Mouse (Mus musculus) brown adipose tissue, adult 24 weeks (tissue): ENCODE measurements at regions not wholly inside any gene's neighbourhood (a gene's known extent, or its start where the extent isn't known, plus 50 kb on each side); places are given as distances from the start of the nearest gene placed in this dataset.
A peak's percentile ranks its signal among the peaks of the same experiment; 100 is the strongest.
"Not testable (repeated sequence)": the region's sequence is repeated elsewhere in the genome, so short reads cannot be mapped to it uniquely, and the experiment has no call there.

Experiments used
- H3K27ac ChIP-seq: fragments of 200-500 bp; replicated peaks from 2 replicates; pipeline ENCODE4 v1.5.1; 2012; ENCODE audit warnings: low read depth, mild to moderate bottlenecking, low read length
- H3K4me1 ChIP-seq: fragments of 200-500 bp; 2 replicates; pipeline ENCODE4 v1.6.1; 2012; ENCODE audit warnings: low read length, mixed read lengths; ENCODE audit not compliant: control insufficient read depth, insufficient read depth, insufficient read length
- H3K4me3 ChIP-seq: fragments of 200-500 bp; 2 replicates; pipeline ENCODE4 v1.5.1; 2012; ENCODE audit warnings: low read depth, mild to moderate bottlenecking, low read length, moderate library complexity; ENCODE audit not compliant: insufficient read depth

GRCm38 (mm10) chr10:118043761-118044160 lies 97.8 kb upstream of the Mdm1 start:
- Histone ChIP-seq H3K27ac (no peak overlapping the region), H3K4me1 (no peaks in the 10 kb centered on the region), H3K4me3 (no peak overlapping the region; the same call in 1 of the 2 replicates)

- Histone ChIP-seq H3K4me1 (no peaks in the 10 kb centered on the region), H3K27ac (no peak overlapping the region), H3K4me3 (no peak overlapping the region)
Measured at GRCm38 (mm10) chr10:118044840-118045239, 96.8 kb upstream of the Mdm1 start.

- peaks cover 5% of the 10 kb centered on the region; the same call in 1 of the 2 replicates for H3K4me1 ChIP-seq
- no peak overlapping the region for H3K4me3 ChIP-seq
- H3K27ac ChIP-seq, result no peak overlapping the region
Measured at GRCm38 (mm10) chr10:118045427-118045826, 96.2 kb upstream of the Mdm1 start.

- Histone ChIP-seq H3K4me3 (no peak overlapping the region), H3K27ac (no peak overlapping the region), H3K4me1 (peaks cover 7% of the 10 kb centered on the region; the same call in 1 of the 2 replicates)
Measured at GRCm38 (mm10) chr10:118046328-118046727, 95.3 kb upstream of the Mdm1 start.

GRCm38 (mm10) chr10:118046831-118047230 lies 94.8 kb upstream of the Mdm1 start:
- no peak overlapping the region for H3K27ac ChIP-seq
- H3K4me1 ChIP-seq, result peaks cover 7% of the 10 kb centered on the region; the same call in 1 of the 2 replicates
- H3K4me3 ChIP-seq, result no peak overlapping the region

GRCm38 (mm10) chr10:118049330-118049729 lies 92.3 kb upstream of the Mdm1 start:
- H3K4me3 ChIP-seq, result peak overlapping the region; percentile 24
- H3K27ac ChIP-seq, result peak overlapping the region; percentile 85
- H3K4me1 ChIP-seq, result peaks cover 7% of the 10 kb centered on the region; the same call in 1 of the 2 replicates

- Histone ChIP-seq H3K27ac (peak overlapping the region; percentile 73; the same call in 1 of the 2 replicates), H3K4me1 (peaks cover 7% of the 10 kb centered on the region; the same call in 1 of the 2 replicates), H3K4me3 (no peak overlapping the region)
Measured at GRCm38 (mm10) chr10:118050152-118050641, 91.4 kb upstream of the Mdm1 start.

- Histone ChIP-seq H3K4me3 (no peak overlapping the region), H3K27ac (peak overlapping the region; percentile 57), H3K4me1 (peaks cover 7% of the 10 kb centered on the region; the same call in 1 of the 2 replicates)
Measured at GRCm38 (mm10) chr10:118052042-118052441, 89.6 kb upstream of the Mdm1 start.

GRCm38 (mm10) chr10:118052477-118052876 lies 89.1 kb upstream of the Mdm1 start:
- Histone ChIP-seq H3K4me1 (peaks cover 7% of the 10 kb centered on the region; the same call in 1 of the 2 replicates), H3K27ac (peak overlapping the region; percentile 57), H3K4me3 (no peak overlapping the region)

- no peak overlapping the region for H3K4me3 ChIP-seq
- H3K27ac ChIP-seq, result peak overlapping the region; percentile 57
- peaks cover 7% of the 10 kb centered on the region; the same call in 1 of the 2 replicates for H3K4me1 ChIP-seq
Measured at GRCm38 (mm10) chr10:118053037-118053436, 88.6 kb upstream of the Mdm1 start.

GRCm38 (mm10) chr10:118056789-118057271 lies 84.8 kb upstream of the Mdm1 start:
- no peak overlapping the region for H3K27ac ChIP-seq
- H3K4me3 ChIP-seq, result no peak overlapping the region
- H3K4me1 ChIP-seq, result no peaks in the 10 kb centered on the region

- Histone ChIP-seq H3K27ac (no peak overlapping the region), H3K4me1 (no peaks in the 10 kb centered on the region), H3K4me3 (no peak overlapping the region)
Measured at GRCm38 (mm10) chr10:118057516-118057915, 84.1 kb upstream of the Mdm1 start.

- Histone ChIP-seq H3K4me3 (no peak overlapping the region), H3K27ac (no peak overlapping the region), H3K4me1 (no peaks in the 10 kb centered on the region)
Measured at GRCm38 (mm10) chr10:118064816-118065216, 76.8 kb upstream of the Mdm1 start.

- not testable (repeated sequence) for H3K27ac ChIP-seq, H3K4me1 ChIP-seq, H3K4me3 ChIP-seq
Measured at GRCm38 (mm10) chr10:118076341-118076740, 65.3 kb upstream of the Mdm1 start.

GRCm38 (mm10) chr10:118081636-118082166 lies 59.9 kb upstream of the Mdm1 start:
- Histone ChIP-seq H3K4me3 (no peak overlapping the region), H3K27ac (no peak overlapping the region), H3K4me1 (no peaks in the 10 kb centered on the region)
